Mouse (Mus musculus) retina, embryonic 14.5 days (tissue): Measurements from ENCODE around the gene 2510009E07Rik.
A peak's percentile ranks its signal among the peaks of the same experiment; 100 is the strongest.
"Not testable (repeated sequence)": the region's sequence is repeated elsewhere in the genome, so short reads cannot be mapped to it uniquely, and the experiment has no call there.

Experiments used
- DNase-seq: peaks from one replicate; pipeline ENCODE4 v3.0.0-alpha.2; 2015; ENCODE audit warnings: low spot score

2510009E07Rik gene

DNA sequence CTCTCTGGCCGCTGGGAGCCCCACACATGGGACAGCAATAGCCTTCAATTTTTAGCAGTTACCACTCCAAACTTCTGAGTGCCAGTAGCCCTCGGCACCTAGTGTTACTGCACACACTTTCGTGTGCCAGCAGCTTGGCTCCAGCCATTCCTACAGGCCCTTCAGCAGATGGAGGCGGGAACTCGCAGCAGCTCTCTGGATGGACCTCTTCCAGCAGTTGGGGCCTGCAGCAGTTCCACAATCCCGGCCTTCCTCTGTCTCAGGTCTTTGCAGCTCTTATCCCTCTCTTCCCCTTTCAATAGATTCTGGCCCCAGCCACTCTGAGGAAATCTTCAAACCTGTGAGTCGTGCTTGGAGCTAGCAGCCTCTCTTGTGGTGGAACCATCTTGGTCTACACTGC, 17.7 kb downstream of the 2510009E07Rik start:
- DNase-seq: no peak

DNA sequence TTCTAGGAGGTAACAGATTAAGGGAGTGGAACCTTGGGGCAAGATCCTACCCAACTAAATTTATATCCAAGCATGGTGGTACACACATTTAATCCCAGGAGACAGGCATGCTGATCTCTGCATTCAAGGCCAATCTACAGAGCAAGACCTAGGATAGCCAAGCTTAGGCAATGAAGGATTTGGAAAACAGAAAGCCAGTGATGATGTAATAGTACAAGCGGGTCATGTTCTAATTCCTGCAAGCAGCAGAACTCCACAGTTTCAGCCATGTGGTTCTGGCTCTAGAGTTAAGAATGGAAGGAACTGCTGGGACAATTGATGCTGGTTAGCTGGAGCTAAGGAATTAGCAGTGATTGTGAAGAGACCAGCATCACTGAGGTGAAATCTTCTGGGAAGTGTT, 20.8 kb downstream of the 2510009E07Rik start:
- DNase-seq: not testable (repeated sequence)

GRCm38 (mm10) chr16:21673046-21673445, 21.4 kb downstream of the 2510009E07Rik start:
- not testable (repeated sequence) for DNase-seq

GRCm38 (mm10) chr16:21671878-21672277, 22.6 kb downstream of the 2510009E07Rik start:
- DNase-seq: no peak

GRCm38 (mm10) chr16:21665423-21665986, 29.0 kb downstream of the 2510009E07Rik start:
- peak; percentile 38 for DNase-seq

- peak; percentile 57 for DNase-seq
Measured at GRCm38 (mm10) chr16:21664633-21665363, 29.7 kb downstream of the 2510009E07Rik start.

DNA sequence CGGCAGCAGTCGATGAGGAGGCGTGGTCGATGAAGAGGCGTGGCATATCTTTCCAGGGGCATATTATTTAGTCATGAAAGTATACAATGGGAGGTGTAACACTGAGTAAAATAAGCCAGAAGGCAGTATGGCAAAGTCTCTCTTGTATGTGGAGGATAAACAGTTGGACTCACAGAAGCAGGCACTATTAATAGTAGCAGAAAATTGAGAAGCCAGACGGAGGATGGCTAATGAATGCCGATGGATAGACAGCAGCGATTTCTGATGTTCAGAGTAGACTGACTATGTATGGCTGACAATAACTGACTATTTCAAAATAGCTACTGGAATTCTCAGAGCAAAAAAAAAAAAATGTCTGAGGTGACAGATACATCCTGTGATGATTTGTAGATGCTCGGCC, 38.5 kb downstream of the 2510009E07Rik start:
- DNase-seq: no peak

GRCm38 (mm10) chr16:21655291-21655690, 39.2 kb downstream of the 2510009E07Rik start:
- no peak for DNase-seq

DNA sequence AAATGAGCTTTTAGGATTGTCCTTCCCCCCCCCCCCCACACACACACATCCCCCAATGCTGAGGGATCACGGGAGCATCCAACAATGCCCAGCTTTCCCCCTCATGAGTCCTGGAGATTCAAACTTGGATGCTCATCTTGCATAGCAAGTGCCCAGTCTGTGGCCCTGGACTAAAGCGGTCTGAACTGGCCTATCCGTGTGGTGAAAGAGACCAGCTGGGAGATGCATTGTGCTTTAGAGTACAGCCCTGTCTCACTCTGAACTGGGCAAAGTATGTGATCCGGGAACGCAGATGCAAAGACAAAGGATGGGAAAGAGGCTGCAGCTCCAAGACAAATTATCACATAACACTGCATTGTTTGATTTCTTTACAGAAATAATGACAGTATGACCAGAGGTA, 40.1 kb downstream of the 2510009E07Rik start:
- no peak for DNase-seq

DNA sequence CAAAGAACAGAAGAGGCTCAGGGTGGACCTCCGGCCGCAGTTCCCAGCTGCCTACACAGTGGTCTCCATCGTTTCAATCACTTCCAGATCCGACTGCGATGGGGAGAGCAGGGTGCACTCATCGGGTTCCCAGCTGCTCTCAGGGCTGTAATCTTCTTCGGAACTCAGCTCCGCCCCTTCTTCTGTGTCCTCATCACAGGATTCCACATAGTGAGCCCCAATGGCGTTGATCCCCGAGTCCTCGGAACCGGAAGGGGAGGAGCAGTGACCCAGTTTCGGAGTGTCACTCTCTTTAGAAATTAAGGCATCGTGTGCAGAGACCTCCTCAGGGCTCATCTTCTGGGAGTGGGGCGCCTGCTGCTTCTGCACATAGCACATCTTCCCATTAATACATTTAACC, 41.3 kb downstream of the 2510009E07Rik start:
- DNase-seq: no peak

DNA sequence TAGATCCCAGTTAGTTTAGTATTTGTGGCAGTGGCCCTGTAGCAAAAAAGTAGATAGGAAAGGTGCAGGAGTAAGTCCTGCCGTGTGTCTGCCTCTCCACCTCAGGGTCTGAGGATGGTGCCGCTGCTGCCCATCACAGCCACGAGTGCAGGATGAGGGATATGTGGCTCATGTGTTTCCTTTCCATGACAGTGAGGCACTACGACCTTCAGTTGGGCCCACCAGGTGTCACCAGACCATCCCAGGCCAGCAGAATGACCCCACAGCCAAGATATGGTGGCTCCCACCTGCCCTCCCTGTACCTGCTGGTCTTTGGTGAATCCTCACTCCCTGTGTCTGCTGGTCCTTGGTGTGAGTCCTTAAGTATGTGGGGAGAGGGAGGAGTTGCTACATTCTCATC, 43.3 kb downstream of the 2510009E07Rik start:
- DNase-seq: no peak

- no peak for DNase-seq
Measured at GRCm38 (mm10) chr16:21650289-21650688, 44.2 kb downstream of the 2510009E07Rik start.

- DNase-seq: no peak
Measured at GRCm38 (mm10) chr16:21648800-21649199, 45.7 kb downstream of the 2510009E07Rik start.

- peak; percentile 64 for DNase-seq
Measured at GRCm38 (mm10) chr16:21646496-21646895, 48.0 kb downstream of the 2510009E07Rik start.

- no peak for DNase-seq
Measured at GRCm38 (mm10) chr16:21645915-21646314, 48.5 kb downstream of the 2510009E07Rik start.

GRCm38 (mm10) chr16:21644574-21644973, 49.9 kb downstream of the 2510009E07Rik start:
- no peak for DNase-seq

DNA sequence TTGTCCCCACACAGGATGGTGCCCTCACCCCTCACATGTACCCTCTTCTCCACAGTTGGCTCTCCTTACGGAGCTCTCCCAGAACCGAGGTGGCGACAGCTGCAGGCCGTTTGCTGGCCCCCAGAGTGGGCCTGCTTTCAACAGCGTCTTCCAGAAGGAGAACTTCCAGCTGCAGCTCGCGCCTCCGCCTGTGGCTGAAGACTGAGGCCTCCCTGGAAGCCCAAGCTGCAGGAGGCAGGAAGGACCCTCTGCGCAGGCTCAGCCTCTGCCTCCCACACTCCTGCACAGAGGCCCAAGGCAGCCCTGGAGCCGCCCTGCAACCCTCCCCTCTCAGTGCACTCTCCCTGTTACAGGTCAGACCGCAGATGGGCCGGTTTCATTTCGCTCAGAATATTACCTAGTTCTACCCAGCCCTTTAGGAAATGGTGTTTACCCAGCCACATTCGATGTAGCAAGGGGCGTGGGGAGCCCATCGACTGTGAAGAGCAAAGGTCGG, 50.4 kb downstream of the 2510009E07Rik start:
- DNase-seq: no peak

DNA sequence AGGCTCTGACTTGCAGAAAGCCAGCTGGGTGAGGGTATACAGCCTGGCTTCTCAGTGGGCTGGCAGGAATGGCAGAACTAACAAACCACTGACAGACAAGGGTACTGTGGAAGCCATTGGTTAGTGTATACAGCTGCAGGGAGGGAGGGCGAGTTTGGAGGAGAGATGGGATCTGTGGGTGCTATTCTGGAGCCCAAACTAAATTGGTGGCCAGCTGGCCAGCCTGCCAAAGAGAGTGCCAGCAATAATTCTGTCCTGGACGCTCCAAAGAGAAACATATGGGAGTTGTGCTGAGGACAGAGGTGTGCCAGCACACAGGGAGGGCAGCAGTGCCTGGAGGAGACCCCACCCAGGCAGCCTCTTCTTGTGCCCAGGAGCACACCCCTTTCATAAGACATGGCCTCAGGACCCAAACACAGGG, 50.8 kb downstream of the 2510009E07Rik start:
- no peak for DNase-seq

DNA sequence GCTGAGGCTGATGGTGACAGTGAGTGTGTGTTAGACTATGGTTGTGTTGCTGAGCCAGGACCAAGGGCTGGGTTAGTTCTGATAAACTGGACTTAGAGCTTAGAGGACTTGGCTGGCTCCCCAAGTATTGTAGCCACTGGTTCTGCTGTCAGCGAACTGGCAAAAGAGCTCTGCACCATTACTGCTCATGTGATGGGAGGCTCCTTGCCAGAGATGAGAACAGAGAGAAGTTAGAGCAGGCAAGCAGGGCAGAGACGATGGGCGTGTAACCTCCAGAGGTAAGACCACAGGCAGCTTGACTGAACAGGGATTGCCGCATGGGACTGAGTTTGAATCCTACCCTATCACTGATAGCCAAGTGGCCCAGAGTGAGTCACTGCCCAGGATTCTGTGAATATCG, 51.6 kb downstream of the 2510009E07Rik start:
- DNase-seq: no peak

DNA sequence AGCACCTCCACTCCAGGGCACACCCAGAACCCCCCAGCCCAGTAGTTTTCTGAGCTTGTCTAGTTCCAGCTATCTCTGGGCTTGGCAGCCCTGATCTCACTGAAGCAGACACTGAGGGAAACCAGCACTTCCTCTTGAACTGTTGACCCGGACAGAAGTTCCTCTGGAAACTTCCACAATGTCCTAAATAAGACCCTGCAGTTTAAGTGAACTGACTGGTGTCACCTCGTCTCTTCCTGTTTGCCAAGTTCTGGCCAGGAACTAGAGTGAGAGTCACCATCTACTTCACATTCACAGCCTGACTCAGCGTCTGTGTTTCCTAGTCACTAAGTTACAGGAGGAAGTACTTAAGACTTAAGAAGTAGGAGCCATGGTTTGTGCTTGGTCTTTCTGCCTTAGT, 52.5 kb downstream of the 2510009E07Rik start:
- no peak for DNase-seq

DNA sequence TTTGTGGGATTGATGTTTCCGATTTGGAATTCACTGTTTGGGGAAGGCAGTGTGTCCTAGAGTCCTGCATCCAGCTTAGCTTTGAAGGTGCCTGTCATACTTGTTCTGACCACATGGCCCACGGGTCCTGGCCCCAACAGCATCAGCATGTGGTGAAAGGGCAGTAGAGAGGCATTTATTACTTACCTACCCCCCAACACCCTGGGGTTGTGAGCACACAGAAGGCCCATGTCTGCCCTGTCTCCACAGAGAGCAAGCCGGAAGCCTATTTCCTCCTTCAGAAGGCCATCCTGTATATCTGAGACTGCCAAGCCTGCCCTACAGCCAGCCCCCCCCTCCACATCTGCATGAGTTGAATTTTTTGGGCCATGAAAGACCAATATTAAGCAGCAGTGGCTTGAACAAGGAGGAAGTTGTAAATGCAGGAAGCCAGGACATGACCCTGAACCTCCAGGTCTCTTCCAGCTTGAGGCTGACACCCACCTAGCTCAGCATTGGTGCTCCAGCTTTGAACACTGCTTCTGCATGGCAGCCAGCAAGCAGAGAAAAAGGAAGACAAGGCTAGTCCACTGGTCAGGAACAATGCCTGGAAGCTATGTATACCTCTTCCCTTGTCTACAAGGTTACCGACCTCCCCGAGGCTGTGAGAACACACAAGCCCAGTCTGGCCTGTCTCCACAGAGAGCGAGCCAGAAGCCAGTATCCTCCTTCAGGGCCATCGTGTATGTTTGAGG, 53.5 kb downstream of the 2510009E07Rik start:
- DNase-seq: no peak

GRCm38 (mm10) chr16:21637201-21637819, 57.2 kb downstream of the 2510009E07Rik start:
- no peak for DNase-seq
